Mouse (Mus musculus): ENCODE results near the gene Smim23.

The Smim23 gene

GRCm38 (mm10) chr11:32780747-32781536, 43.5 kb downstream of the Smim23 start:
- no peak for DNase-seq (ENCODE audit: low read depth)

GRCm38 (mm10) chr11:32768642-32769343, 55.6 kb downstream of the Smim23 start:
- no peak for DNase-seq (ENCODE audit: low read depth)
